Mouse (Mus musculus): ENCODE measurements at regions not wholly inside any gene's neighbourhood (a gene's known extent, or its start where the extent isn't known, plus 50 kb on each side); places are given as distances from the start of the nearest gene placed in this dataset.

DNA sequence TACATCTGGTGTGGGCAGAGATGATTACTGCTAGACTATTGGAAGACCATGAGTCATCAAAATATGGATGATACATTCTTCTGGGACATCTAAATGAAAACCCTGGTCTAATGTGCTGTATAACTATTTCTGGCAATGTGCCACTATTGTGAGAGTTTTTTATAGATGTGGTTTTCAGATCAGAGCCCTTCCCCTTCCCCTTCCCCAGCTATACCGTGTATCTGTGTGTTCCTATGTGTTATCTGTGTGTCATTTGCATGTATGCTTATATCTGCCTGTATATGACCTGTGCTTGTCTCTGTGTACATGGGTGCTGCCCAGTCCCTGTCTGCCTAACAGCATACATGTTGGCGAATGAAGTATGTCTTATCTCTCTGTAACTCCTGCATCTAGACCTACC is 167.5 kb downstream of the Usp25 start:
- 0 out of 4 replicates have a peak, but pooled peaks cover 0 to 2% of the 10 kb centered on the region in 2 experiments for H3K27me3 ChIP-seq (ENCODE audit: control insufficient read depth in 1 of 2, insufficient read depth in 2 of 2, low read length in 2 of 2)
- no peaks in the 10 kb centered on the region for H3K4me1 ChIP-seq (ENCODE audit: control insufficient read depth in 1 of 2, insufficient read depth in 2 of 2, low read length in 2 of 2)
- no peak overlapping the region for H3K9ac ChIP-seq (ENCODE audit: control insufficient read depth, low read depth, low read length, poor library complexity, severe bottlenecking)
- no peak overlapping the region for H3K4me3 ChIP-seq (ENCODE audit: control insufficient read depth in 1 of 2, insufficient read depth in 1 of 2, low read depth in 2 of 2, low read length in 2 of 2)
- TF ChIP-seq POLR2AphosphoS2 (IDR thresholded peaks at IDR 0.05; ENCODE audit: low read length) (no peak), ZMIZ1 (IDR thresholded peaks at IDR 0.05; ENCODE audit: low read depth, low read length) (no peak), NRF1 (IDR thresholded peaks at IDR 0.05; ENCODE audit: insufficient read depth, low read depth, low read length, poor library complexity, severe bottlenecking) (no peak), SIN3A (IDR thresholded peaks at IDR 0.05; ENCODE audit: low read length) (no peak), MXI1 (IDR thresholded peaks at IDR 0.05; ENCODE audit: low read depth, low read length) (no peak), MAX (IDR thresholded peaks at IDR 0.05; ENCODE audit: low read length) (no peak), UBTF (IDR thresholded peaks at IDR 0.05; ENCODE audit: borderline replicate concordance, insufficient read depth, low read depth, low read length) (no peak), ZKSCAN1 (IDR thresholded peaks at IDR 0.05; ENCODE audit: low read depth, low read length) (no peak), E2F4 (IDR thresholded peaks at IDR 0.05; ENCODE audit: borderline replicate concordance, low read depth, low read length) (no peak), ZNF384 (IDR thresholded peaks at IDR 0.05; ENCODE audit: low read depth, low read length) (no peak), CHD2 (IDR thresholded peaks at IDR 0.05; ENCODE audit: low read length) (no peak), TCF12 (IDR thresholded peaks at IDR 0.05; ENCODE audit: low read depth, low read length) (no peak)
- H3K27ac ChIP-seq (ENCODE audit: control insufficient read depth, low read depth, low read length), result no peak overlapping the region
- H3K9me3 ChIP-seq (replicated peaks; ENCODE audit: insufficient read depth, low read length), result no peaks in the 10 kb centered on the region
- H3K79me2 ChIP-seq (ENCODE audit: control insufficient read depth, insufficient read depth, low read length, poor library complexity), result no peaks in the 10 kb centered on the region
- DNase-seq (ENCODE audit: low read depth, low spot score), result no peak
- H3K36me3 ChIP-seq (ENCODE audit: control insufficient read depth in 1 of 2, insufficient read depth in 2 of 2, low read length in 2 of 2), result no peaks in the 10 kb centered on the region
